Mouse (Mus musculus): Measurements from ENCODE around the gene Wdr5. TPM values are rescaled to one million over a fixed set of nuclear protein-coding genes. Genes with fewer than 3 reads are reported as not detected.
A peak's percentile ranks its signal among the peaks of the same experiment; 100 is the strongest.

Wdr5 gene
- polyA plus RNA-seq, 1 experiment from 2014 or later: 37.1 TPM

- peak overlapping the region; percentile 99 for H3K4me2 ChIP-seq (ENCODE audit: low read depth, low read length)
- peak overlapping the region; percentile 95 for H3K9ac ChIP-seq (replicated peaks; ENCODE audit: low read depth, low read length)
- no peaks in the 10 kb centered on the region for H3K27me3 ChIP-seq (ENCODE audit: control insufficient read depth, insufficient read depth, low read length)
- ATAC-seq (ENCODE audit: low read depth): peak; percentile 99
- WGBS: under 1% methylated on average over 86 of the region's 96 CpGs
- H3K4me1 ChIP-seq (ENCODE audit: control insufficient read depth, insufficient read depth, low read length): peaks cover 31% of the 10 kb centered on the region
- H3K27ac ChIP-seq (ENCODE audit: low read depth, low read length): peak overlapping the region; percentile 95
- H3K4me3 ChIP-seq (ENCODE audit: low read depth, low read length): peak overlapping the region; percentile 98
- no peaks in the 10 kb centered on the region for H3K36me3 ChIP-seq (ENCODE audit: control insufficient read depth, insufficient read depth, low read length)
- no peaks in the 10 kb centered on the region for H3K9me3 ChIP-seq (ENCODE audit: control insufficient read depth, low read length)
Measured at GRCm38 (mm10) chr2:27475495-27476302, 39.3 kb upstream of the Wdr5 start.

GRCm38 (mm10) chr2:27476303-27477192 lies 38.4 kb upstream of the Wdr5 start:
- Histone ChIP-seq H3K9me3 (ENCODE audit: control insufficient read depth, low read length) (no peaks in the 10 kb centered on the region), H3K4me2 (ENCODE audit: low read depth, low read length) (peak overlapping the region; percentile 99), H3K27me3 (ENCODE audit: control insufficient read depth, insufficient read depth, low read length) (no peaks in the 10 kb centered on the region), H3K4me3 (ENCODE audit: low read depth, low read length) (peak overlapping the region; percentile 98), H3K27ac (ENCODE audit: low read depth, low read length) (peak overlapping the region; percentile 95), H3K9ac (replicated peaks; ENCODE audit: low read depth, low read length) (peak overlapping the region; percentile 95), H3K4me1 (ENCODE audit: control insufficient read depth, insufficient read depth, low read length) (peaks cover 27% of the 10 kb centered on the region), H3K36me3 (ENCODE audit: control insufficient read depth, insufficient read depth, low read length) (no peaks in the 10 kb centered on the region)
- no peak for ATAC-seq (ENCODE audit: low read depth)
- WGBS: 34% methylated on average over 11 of the region's 11 CpGs

DNA sequence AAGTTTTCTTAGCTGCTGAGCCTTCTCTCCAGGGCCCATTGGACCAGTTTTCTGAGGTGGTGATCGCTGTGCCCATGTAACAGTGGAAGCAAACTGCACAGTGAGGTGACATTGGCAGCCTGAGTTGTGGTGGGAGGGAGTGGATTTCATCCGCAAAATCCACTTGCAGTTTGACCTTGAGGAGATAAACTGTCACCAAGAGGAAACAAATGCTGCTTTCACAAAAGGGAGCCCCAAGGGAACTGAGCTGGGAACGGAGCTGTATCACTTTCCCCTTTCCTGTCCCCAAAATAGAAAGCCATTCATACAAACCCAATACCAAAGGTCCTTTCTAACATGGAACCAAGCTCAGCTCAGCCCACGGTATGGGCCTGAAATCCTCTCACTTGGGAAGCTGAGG lies 35.1 kb upstream of the Wdr5 start:
- Histone ChIP-seq H3K27ac (ENCODE audit: low read depth, low read length) (no peak overlapping the region), H3K27me3 (ENCODE audit: control insufficient read depth, insufficient read depth, low read length) (no peaks in the 10 kb centered on the region), H3K9ac (replicated peaks; ENCODE audit: low read depth, low read length) (no peak overlapping the region), H3K4me2 (ENCODE audit: low read depth, low read length) (no peak overlapping the region), H3K36me3 (ENCODE audit: control insufficient read depth, insufficient read depth, low read length) (no peaks in the 10 kb centered on the region), H3K9me3 (ENCODE audit: control insufficient read depth, low read length) (no peaks in the 10 kb centered on the region), H3K4me1 (ENCODE audit: control insufficient read depth, insufficient read depth, low read length) (no peaks in the 10 kb centered on the region), H3K4me3 (ENCODE audit: low read depth, low read length) (no peak overlapping the region)
- 76% methylated on average over 4 of the region's 4 CpGs for WGBS
- no peak for ATAC-seq (ENCODE audit: low read depth)

DNA sequence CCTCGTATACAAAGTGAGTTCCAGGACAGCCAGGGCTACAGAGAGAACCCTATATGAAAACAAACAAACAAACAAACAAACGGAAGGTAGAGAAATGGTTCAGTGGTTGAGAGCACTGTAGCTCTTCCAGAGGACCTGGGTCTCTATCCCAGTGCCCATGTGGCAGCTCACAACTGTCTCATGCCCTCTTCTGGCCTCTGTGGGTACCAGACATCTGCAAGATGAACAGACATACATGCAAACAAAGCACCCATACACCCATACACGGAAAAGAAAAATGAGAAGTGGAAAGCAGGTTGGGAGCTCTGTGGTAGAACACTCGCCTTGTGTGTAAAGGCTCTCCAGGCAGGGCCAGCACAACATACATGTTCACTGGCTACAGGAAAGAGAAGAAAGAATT lies 34.6 kb upstream of the Wdr5 start:
- WGBS: 77% methylated on average over 4 of the region's 4 CpGs
- Histone ChIP-seq H3K4me1 (ENCODE audit: control insufficient read depth, insufficient read depth, low read length) (no peaks in the 10 kb centered on the region), H3K9me3 (ENCODE audit: control insufficient read depth, low read length) (no peaks in the 10 kb centered on the region), H3K9ac (replicated peaks; ENCODE audit: low read depth, low read length) (no peak overlapping the region), H3K27me3 (ENCODE audit: control insufficient read depth, insufficient read depth, low read length) (no peaks in the 10 kb centered on the region), H3K27ac (ENCODE audit: low read depth, low read length) (no peak overlapping the region), H3K4me2 (ENCODE audit: low read depth, low read length) (no peak overlapping the region), H3K4me3 (ENCODE audit: low read depth, low read length) (no peak overlapping the region), H3K36me3 (ENCODE audit: control insufficient read depth, insufficient read depth, low read length) (no peaks in the 10 kb centered on the region)
- ATAC-seq (ENCODE audit: low read depth): no peak

- Histone ChIP-seq H3K27ac (ENCODE audit: low read depth, low read length) (no peak overlapping the region), H3K4me3 (ENCODE audit: low read depth, low read length) (no peak overlapping the region), H3K4me1 (ENCODE audit: control insufficient read depth, insufficient read depth, low read length) (no peaks in the 10 kb centered on the region), H3K9me3 (ENCODE audit: control insufficient read depth, low read length) (no peaks in the 10 kb centered on the region), H3K36me3 (ENCODE audit: control insufficient read depth, insufficient read depth, low read length) (no peaks in the 10 kb centered on the region), H3K27me3 (ENCODE audit: control insufficient read depth, insufficient read depth, low read length) (no peaks in the 10 kb centered on the region), H3K9ac (replicated peaks; ENCODE audit: low read depth, low read length) (no peak overlapping the region), H3K4me2 (ENCODE audit: low read depth, low read length) (no peak overlapping the region)
- WGBS: 81% methylated on average over 7 of the region's 7 CpGs
- no peak for ATAC-seq (ENCODE audit: low read depth)
Measured at GRCm38 (mm10) chr2:27482265-27482861, 32.6 kb upstream of the Wdr5 start.

DNA sequence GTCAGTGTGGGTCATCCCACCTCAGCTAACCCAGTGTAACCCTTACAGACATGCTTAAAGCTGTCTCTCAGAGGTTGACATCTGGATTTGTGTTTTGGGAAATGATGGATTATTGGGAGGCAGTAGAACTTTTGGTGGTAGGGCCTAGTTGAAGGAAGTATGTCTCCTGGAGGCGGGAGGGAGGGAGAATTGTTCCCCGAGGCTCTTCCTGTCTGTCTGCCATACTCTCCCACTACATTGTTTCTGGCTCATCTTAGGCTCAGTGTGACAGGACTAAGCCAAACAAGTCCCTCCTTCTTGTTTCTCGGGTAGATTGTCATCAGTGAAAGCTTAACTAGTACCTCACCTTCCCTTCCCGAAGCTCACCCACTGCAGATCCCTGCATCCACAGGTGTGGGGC lies 28.2 kb upstream of the Wdr5 start:
- ATAC-seq (ENCODE audit: low read depth): no peak
- Histone ChIP-seq H3K36me3 (ENCODE audit: control insufficient read depth, insufficient read depth, low read length) (no peaks in the 10 kb centered on the region), H3K4me1 (ENCODE audit: control insufficient read depth, insufficient read depth, low read length) (no peaks in the 10 kb centered on the region), H3K27ac (ENCODE audit: low read depth, low read length) (no peak overlapping the region), H3K4me3 (ENCODE audit: low read depth, low read length) (no peak overlapping the region), H3K4me2 (ENCODE audit: low read depth, low read length) (no peak overlapping the region), H3K9me3 (ENCODE audit: control insufficient read depth, low read length) (no peaks in the 10 kb centered on the region), H3K27me3 (ENCODE audit: control insufficient read depth, insufficient read depth, low read length) (no peaks in the 10 kb centered on the region), H3K9ac (replicated peaks; ENCODE audit: low read depth, low read length) (no peak overlapping the region)
- WGBS: 76% methylated on average over 4 of the region's 4 CpGs

DNA sequence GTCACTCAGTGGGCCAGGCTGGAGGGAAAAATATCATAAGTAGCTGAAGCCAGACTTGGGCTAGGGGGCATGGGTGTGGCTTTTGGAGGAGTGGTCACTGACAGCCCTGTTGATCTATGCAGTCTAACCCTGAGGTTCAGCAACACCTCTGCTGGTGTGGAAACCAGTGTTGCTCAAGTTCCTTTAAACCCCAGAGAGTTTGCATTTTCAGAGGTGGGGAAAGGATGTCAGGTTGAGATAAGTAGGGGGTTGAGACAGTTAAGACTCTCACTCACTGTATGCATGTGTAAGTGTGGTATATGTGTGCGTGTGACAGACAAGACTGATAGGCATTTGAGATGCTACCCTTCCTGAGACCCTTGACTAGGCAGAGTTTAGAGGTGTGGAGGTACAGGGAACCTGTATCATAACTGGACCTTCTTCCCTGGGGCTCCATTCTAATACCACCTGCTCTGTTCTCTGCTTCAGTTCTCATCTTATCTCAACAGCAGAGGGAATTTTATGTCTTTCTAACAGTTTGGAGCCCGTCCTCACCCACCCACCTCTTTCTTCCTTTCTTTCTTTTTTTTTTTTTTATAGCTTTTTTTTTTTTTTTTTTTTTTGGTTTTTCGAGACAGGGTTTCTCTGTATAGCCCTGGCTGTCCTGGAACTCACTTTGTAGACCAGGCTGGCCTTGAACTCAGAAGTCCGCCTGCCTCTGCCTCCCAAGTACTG lies 27.5 kb upstream of the Wdr5 start:
- Histone ChIP-seq H3K36me3 (ENCODE audit: control insufficient read depth, insufficient read depth, low read length) (no peaks in the 10 kb centered on the region), H3K4me1 (ENCODE audit: control insufficient read depth, insufficient read depth, low read length) (no peaks in the 10 kb centered on the region), H3K27ac (ENCODE audit: low read depth, low read length) (no peak overlapping the region), H3K4me2 (ENCODE audit: low read depth, low read length) (no peak overlapping the region), H3K4me3 (ENCODE audit: low read depth, low read length) (no peak overlapping the region), H3K9ac (replicated peaks; ENCODE audit: low read depth, low read length) (no peak overlapping the region), H3K9me3 (ENCODE audit: control insufficient read depth, low read length) (no peaks in the 10 kb centered on the region), H3K27me3 (ENCODE audit: control insufficient read depth, insufficient read depth, low read length) (no peaks in the 10 kb centered on the region)
- ATAC-seq (ENCODE audit: low read depth): no peak
- 83% methylated on average over 3 of the region's 4 CpGs for WGBS

DNA sequence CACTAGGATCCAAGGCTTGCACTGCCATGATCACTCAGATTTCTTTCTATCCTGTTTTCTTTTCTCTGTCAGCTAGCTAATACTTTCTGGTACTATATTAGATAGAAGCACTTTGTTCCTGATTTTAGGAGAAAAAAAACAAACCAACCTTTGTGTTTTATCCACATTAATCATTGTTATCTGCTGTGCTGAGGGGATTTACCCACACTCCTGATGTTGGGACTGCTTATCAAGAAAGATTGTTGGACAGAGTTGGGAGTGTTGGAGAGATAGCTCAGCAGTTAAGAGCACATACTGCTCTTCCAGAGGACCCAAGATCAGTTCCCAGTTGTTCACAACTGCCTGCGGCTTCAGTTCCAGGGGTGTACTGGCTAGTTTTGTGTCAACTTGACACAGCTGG lies 26.6 kb upstream of the Wdr5 start:
- no peaks in the 10 kb centered on the region for H3K9me3 ChIP-seq (ENCODE audit: control insufficient read depth, low read length)
- H3K4me3 ChIP-seq (ENCODE audit: low read depth, low read length): no peak overlapping the region
- H3K27me3 ChIP-seq (ENCODE audit: control insufficient read depth, insufficient read depth, low read length): no peaks in the 10 kb centered on the region
- no peak overlapping the region for H3K9ac ChIP-seq (replicated peaks; ENCODE audit: low read depth, low read length)
- H3K4me2 ChIP-seq (ENCODE audit: low read depth, low read length): no peak overlapping the region
- no peaks in the 10 kb centered on the region for H3K36me3 ChIP-seq (ENCODE audit: control insufficient read depth, insufficient read depth, low read length)
- 100% methylated on average over 1 of the region's 1 CpGs for WGBS
- no peak for ATAC-seq (ENCODE audit: low read depth)
- H3K27ac ChIP-seq (ENCODE audit: low read depth, low read length): no peak overlapping the region
- no peaks in the 10 kb centered on the region for H3K4me1 ChIP-seq (ENCODE audit: control insufficient read depth, insufficient read depth, low read length)

All from neural tube, embryonic 14.5 days (tissue).